Comparison of ENCODE assay signal across 7 mouse cellular contexts in the genomic region with DNA sequence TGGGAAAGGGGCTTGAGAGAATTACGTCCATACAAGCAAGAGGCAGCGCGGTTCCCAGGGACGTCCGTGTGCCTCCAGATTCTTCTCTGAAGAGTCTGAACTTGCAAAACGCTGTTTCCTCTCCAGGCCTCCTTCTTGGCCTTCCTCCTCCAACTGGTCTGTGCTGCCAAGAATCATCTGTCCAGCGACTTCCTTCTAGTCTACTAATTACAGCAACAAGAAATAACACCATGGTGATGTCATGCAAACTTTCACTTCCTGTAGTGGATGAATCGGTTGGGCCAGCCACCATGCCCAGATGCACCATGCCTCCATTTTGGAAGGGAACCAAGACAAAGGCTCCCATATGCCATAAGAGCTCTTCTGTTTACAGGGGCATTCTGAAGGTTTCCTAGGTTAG.
DNase-seq lines count a peak whose midpoint lies in the region; ATAC-seq lines count a peak whose summit lies in the region.

No protein-coding gene starts in this region.

- 0 out of 2 replicates have a peak overlapping the region, but pooled peaks have one; percentile 43 for H3K27ac ChIP-seq in liver, embryonic 16.5 days (ENCODE audit: low read length)
- H3K27ac ChIP-seq in forebrain, embryonic 10.5 days: no peak overlapping the region

- no peaks in the 10 kb centered on the region for H3K9me3 ChIP-seq in liver, embryonic 16.5 days (replicated peaks; ENCODE audit: control insufficient read depth, low read length)
- H3K9me3 ChIP-seq in forebrain, embryonic 10.5 days: no peaks in the 10 kb centered on the region

- H3K4me1 ChIP-seq in liver, embryonic 16.5 days (ENCODE audit: control insufficient read depth, low read depth, low read length): peaks cover 5% of the 10 kb centered on the region
- peaks cover 26% of the 10 kb centered on the region for H3K4me1 ChIP-seq in forebrain, embryonic 10.5 days

- no peak overlapping the region for H3K4me3 ChIP-seq in liver, embryonic 16.5 days (ENCODE audit: low read depth, low read length)
- no peak overlapping the region for H3K4me3 ChIP-seq in forebrain, embryonic 10.5 days

- intact Hi-C loops in heart, postnatal 14 days (cut with DNase I): loop anchor here (5.0 kb wide), 1 partner anchor 69 kb away; a partner anchor contains a TSS

- H3K36me3 ChIP-seq in liver, embryonic 16.5 days (ENCODE audit: control insufficient read depth, insufficient read depth): no peaks in the 10 kb centered on the region
- peaks cover 80% of the 10 kb centered on the region for H3K36me3 ChIP-seq in forebrain, embryonic 10.5 days (replicated peaks)

- 0 out of 2 replicates have a peak, but pooled peaks have one; percentile 19 for ATAC-seq in liver, embryonic 16.5 days (ENCODE audit: low read depth)

- H3K27me3 ChIP-seq in liver, embryonic 16.5 days (ENCODE audit: control insufficient read depth, insufficient read depth, low read depth, low read length): no peaks in the 10 kb centered on the region
- H3K27me3 ChIP-seq in forebrain, embryonic 10.5 days (ENCODE audit: poor library complexity, severe bottlenecking): no peaks in the 10 kb centered on the region

- peak; percentile 66 for DNase-seq in urinary bladder, postnatal 14 days (ENCODE audit: low spot score)
- DNase-seq in urinary bladder, postnatal 25 days (ENCODE audit: low spot score): no peak
- peak; percentile 61 to 68 for DNase-seq in heart, postnatal 14 days
- DNase-seq in forebrain, embryonic 10.5 days (ENCODE audit: extremely low spot score, low spot score): no peak
- no peak for DNase-seq in yolk sac, embryonic 10.5 days (ENCODE audit: low spot score)
- no peak for DNase-seq in retina, postnatal 1 day

- WGBS in liver, embryonic 16.5 days (ENCODE audit: insufficient replicate concordance): 54% methylated on average over 8 of the region's 8 CpGs
- WGBS in forebrain, embryonic 10.5 days: 89% methylated on average over 8 of the region's 8 CpGs

- no peak overlapping the region for H3K4me2 ChIP-seq in liver, embryonic 16.5 days (ENCODE audit: low read depth, low read length)

- no peak overlapping the region for H3K9ac ChIP-seq in liver, embryonic 16.5 days (ENCODE audit: low read depth, low read length)

Comparison
In these comparisons a context has a peak if more than half of its experiments do, and no peak if none do; other contexts are left out.
1. DNase-seq: peak in urinary bladder, postnatal 14 days (single experiment) and heart, postnatal 14 days (2 of 2); none in urinary bladder, postnatal 25 days (single experiment), forebrain, embryonic 10.5 days (single experiment), yolk sac, embryonic 10.5 days (single experiment) and retina, postnatal 1 day (single experiment).